Mouse (Mus musculus) hematopoietic stem cell, adult 5-6 weeks (primary cell): ENCODE measurements around the gene Flot1. TPM values are rescaled to one million over a fixed set of nuclear protein-coding genes. Genes with fewer than 3 reads are reported as not detected.

ENCODE experiments used
- ATAC-seq, 2 experiments: fragments of 125-278 bp in 1 of 2; replicated peaks in 1 of 2; 2 replicates each; pipeline ENCODE4 v1.8.0; 2016 to 2017; ENCODE audit warnings: inconsistent platforms in 2 of 2, mild to moderate bottlenecking in 2 of 2, moderate number of reproducible peaks in 2 of 2, low read depth in 1 of 2, moderate TSS enrichment in 1 of 2; ENCODE audit not compliant: low FRiP score in 2 of 2, poor library complexity in 2 of 2, severe bottlenecking in 2 of 2, insufficient read depth in 1 of 2, low TSS enrichment in 1 of 2
- total RNA-seq: library from RNA; stranded (forward); fragments of 172-1452, 232-1000 nt; gene quantifications from 2 replicates; pipeline ENCODE4 v1.2.3, GENCODE M21; 2017

Flot1 gene
- total RNA-seq = 134 and 140 TPM in 2 replicates

DNA sequence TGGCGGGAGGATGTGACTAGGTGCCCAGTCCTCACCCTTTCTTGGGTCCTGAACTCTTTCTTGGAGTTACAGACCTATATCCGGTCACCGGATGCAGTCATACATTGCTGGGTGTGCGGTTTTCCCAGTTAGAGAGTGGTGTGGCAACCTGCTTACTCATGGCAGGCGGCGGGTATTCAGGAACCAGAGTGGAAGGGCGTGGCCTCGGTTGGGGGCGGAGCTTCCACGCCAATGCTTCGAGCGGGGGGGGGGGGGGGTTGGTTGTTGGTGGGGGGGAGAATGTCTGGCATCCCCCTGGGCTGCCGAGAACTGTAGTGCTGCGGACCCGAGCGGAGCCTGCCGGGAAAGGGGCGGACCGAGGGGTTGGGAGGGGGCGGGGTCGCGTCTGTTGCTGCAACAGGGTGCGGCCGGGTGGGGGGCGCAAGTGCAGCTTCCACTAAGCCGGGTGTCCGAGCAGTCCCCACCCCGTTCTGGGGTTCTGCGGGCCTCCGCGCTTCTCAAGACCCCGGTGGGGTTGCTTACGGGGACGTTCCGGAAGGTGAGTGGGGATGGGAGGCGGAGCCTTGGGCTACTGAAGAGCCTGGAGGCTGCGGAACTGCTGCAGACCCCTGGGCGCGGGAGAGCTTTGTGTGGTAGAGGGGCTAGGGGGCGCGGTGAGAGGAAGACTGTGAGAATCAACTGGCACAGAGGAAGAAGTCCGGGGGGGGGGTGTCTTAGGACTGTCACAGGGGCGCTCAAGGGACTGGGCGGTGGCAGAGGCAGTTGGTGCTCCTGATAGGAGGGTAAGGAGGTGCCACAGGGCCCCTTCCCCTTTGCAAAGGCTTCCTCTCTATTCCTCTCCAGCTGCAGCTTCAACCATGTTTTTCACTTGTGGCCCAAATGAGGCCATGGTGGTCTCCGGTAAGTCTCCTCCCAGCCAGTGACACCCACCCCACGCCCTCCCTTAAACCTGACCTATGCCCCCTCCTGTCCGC, at the start of gene Flot1:
Gene Flot1 (plus strand): TSS at position 267 of the 974 bp plus-strand sequence.
- ATAC-seq = peak; percentile 56 to 66

DNA sequence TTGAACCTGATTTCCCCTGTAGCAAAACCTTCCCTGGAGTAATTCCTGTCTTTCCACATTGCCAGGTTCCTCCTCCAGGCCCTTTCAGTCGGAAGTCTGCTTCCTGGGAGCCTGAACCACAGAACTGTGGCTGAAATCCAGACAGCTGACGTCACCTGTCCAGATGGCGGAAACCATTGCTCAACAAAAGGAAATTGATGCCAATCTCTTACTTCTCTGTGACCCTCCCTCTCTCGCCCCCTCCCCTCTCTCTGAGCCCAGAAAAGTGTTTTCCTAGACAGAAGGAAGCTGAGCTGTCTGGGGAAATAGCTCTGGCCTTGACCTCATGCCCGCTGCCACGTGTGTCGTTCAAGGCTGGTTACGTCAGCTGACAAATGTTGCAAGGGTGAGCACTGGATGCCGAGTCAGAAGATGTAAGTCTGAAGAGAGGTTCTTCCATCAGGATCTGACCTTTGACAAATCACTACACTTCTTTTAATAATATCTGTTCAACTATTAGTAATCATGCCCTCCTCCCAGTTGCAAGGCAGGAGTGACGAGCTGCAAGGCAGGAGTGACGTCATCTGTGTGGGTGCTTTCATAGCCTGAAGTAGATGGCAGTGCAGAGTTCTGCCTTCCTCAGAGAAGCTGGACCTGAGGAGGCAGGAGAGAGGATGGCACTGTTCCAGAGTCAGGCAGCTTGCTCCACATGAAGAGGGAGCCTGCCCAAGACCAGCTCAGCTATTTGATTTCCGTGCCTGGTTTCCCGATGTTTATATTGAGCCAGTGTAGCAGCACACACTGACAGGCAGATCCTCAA, 46.0 kb upstream of the Flot1 start:
- ATAC-seq = peak; percentile 28 to 81; a peak in 3 of 4 replicates

DNA sequence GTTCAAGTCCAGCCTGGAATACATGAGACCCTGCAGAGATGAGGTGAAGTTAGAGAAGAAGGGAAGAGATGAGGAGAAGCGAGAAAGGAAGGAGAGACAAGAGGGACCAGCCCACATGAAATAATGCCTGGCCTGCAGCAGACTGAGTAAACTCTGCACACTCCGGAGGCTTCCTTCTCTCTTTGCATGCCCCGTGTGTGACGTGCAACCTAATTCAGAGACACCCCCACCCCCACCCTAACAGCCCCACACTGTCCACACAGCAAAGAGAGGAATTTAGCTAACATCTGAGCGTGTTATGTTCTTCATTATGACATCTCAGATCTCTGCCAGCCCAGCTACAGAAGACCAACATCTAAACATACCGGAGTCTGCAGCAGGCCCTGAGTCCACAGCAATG, 44.1 kb upstream of the Flot1 start:
- no peak for ATAC-seq

DNA sequence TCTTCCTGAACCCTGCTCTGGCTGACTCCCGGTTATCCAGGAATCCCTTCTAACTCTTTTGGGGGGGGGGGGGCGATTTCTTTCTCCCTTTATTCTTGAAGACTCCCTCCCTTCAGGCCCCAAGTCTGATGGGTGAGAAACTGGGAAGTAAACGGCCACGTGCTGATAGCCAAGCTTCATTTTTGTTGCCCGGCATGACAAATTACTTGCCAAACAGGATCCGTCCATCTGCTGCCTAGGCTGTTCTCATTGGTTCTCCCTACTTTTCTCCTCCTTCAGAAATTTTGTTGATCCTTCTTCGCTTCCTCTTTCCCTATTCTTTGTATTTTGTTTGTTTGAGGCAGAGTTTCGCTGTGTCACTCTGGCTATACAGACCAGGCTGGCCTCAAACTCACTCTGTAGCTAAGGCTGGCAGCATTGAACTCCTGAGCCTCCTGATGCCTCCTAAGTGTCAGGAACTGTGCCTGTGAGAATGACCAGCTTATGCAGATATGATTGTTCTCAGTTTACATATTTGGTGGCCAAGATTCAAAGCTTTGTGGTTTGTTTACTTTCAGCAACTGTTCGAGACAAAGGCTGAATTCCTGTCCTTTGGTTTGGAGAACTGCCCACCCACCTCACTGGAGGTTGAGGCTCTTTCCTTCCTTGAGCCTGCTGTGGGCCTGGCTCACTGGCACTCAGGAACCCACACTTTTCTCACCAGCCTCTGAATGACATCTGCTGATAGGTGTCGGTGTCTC, 43.4 kb upstream of the Flot1 start:
- no peak; a peak in 1 of 4 replicates for ATAC-seq

DNA sequence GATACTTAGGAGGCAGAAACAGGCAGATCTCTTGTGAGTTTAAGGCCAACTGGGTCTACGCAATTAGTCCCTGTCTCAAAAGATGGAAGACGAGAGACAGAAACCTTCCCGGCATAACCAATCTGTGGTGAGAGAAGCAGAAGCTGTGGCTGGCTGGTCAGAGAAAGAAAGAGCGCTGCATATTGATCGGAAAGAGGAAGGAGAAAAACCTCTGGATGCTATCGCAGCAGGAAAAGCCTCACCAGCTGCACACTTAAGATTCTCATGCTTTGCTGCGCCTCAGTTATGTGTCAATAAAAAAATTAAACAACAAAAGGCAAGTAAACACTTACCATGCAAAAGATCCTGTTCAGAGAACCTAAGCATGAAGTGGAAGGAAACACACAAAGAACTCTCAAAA, 42.7 kb upstream of the Flot1 start:
- peak; percentile 54 to 59 for ATAC-seq

DNA sequence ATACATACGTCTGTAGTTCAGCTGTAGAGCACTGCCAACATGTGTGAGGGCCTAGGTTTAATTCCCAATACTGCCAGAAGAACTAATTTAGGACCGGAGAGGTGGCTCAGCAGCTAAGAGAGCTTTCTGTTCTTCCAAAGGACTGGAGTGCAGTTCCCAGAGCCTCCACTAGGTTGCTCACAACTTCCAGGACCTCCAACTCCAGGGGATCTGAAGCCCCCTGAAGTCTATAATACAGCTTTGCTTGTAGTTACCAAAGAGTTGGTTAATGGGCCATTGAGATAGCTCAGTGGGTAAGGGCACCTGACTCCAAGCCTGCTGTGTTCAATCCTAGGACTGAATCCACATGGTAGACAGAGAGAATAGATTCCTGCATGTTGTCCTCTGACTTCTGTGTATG, 40.6 kb upstream of the Flot1 start:
- ATAC-seq = 0 out of 4 replicates have a peak, but pooled peaks of 1 of the 2 experiments have one; percentile 34

DNA sequence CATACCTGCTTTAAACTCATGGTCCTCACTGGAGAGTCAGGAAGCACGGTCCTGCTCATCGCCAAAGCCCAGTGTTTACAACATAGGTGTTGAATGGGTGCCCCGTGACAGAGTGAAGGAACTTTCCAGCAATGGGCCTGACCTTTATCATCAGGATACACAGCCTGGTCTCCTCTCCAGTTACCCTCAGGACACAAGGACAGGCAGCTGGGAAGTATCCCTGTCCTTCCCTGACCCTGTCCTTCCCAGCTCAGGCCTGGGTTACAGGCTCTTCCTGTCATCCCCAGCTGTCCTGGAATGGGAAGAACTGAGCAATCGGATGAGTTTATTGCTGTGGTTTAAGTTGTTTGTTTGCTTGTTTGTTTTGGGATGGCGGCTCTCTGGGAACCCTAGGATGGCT, 40.1 kb upstream of the Flot1 start:
- ATAC-seq = no peak

DNA sequence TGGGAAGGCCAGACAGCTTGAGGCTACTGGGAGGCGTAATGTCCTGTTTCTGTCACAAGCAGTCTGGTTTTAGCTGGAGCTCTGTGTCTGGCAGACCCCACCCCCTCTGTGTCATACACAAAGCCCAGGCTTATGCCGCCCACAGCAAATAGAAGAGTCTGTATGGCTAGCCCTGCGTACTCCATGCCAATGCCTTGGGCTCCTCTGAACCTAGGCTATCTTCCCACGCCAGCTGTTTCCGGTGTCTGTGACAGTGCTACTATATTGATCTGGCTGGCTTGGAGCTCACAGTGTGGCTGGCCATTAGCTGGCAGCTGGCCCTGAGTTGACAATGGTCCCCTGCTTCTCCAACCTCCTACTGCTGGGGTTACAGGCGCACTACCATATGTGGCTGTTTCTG, 39.1 kb upstream of the Flot1 start:
- ATAC-seq = peak in 1 of 2 experiments; percentile 17; a peak in 1 of 4 replicates

DNA sequence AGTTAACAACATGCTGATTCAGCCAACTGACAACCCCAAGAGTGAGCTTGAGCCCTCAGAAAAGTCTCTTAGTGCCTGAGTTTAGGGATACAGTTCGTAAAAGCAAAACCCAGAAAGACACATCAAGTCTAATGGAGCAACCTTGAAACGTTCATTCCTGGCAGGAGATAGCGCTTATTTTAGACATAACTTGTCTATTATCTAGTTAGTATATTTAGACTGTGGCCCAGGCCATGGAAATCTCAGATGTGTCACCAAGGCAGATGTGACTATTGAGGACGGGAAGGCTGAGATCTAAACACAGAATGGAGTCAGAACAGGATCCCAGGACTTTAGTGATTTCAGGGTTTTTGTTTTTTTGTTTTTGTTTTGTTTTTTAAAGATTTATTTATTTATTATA, 37.9 kb upstream of the Flot1 start:
- no peak for ATAC-seq

DNA sequence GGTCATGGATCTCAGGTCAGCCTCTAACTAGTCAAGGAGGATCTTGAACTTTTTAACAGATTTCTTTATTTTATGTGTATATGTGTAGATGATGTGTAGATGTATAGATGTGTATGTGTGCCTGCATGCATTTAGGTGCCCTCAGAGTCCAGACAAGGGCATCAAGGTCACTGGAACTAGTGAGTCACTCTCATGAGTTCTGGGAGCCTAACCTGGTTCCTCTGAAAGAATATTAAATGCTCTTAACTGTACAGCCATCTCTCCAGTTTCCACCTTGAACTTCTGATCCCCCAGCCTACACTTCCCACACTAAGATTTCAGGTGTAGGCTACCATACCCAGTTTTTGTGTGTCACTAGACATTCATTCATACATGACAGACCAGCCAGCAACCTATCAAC, 35.5 kb upstream of the Flot1 start:
- no peak for ATAC-seq

DNA sequence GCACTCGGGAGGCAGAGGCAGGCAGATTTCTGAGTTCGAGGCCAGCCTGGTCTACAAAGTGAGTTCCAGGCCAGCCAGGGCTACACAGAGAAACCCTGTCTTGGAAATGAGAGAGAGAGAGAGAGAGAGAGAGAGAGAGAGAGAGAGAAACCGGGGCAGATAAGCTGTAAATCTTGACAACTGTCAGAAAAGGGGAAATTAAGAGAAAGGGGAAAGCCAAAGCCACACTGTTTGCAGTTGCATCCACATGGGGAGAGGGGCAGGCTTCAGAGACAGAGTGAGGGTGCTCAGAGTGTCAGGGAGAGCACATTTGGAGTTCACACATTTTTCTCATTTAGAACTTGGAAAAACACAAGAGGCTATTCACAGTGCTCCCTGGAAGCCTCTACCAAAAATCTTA, 35.0 kb upstream of the Flot1 start:
- ATAC-seq = peak; percentile 75 to 77

DNA sequence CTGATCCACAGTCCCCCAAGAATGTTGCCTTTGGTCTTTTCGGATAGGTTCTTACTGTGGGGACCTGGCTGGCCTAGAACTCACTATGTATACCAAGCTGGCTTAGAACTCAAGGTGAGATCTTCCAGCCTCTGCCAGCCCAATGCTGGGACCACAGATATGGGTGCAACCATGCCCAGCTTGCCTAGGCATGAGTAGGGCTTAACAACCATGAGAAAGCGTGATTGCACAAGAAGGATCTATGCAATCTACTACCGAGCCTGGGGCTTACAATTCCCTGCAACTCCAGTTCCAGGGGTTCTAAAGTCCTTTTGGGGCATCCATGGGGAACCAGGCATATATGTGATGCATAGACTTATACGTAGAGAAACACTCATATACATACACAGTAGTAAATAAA, 32.1 kb upstream of the Flot1 start:
- no peak for ATAC-seq

DNA sequence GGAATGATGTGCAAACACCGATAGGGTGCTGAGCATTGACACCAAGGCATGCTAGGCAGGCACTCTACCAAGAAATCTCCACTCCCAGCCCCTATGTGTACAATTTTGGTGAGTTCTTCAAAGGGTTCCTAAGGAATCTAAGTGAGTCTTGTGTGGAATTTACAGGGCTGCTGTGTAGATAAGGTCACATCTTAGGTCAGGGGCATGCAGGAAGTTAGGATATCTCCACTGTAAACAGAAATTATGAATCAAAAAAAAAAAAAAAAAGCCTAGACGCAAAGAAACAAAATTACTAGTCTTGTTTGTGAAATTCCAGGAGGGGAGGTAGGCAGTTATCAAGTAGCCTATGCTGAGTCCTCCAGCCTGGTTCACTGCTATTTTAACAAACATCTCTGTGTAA, 30.2 kb upstream of the Flot1 start:
- no peak for ATAC-seq

DNA sequence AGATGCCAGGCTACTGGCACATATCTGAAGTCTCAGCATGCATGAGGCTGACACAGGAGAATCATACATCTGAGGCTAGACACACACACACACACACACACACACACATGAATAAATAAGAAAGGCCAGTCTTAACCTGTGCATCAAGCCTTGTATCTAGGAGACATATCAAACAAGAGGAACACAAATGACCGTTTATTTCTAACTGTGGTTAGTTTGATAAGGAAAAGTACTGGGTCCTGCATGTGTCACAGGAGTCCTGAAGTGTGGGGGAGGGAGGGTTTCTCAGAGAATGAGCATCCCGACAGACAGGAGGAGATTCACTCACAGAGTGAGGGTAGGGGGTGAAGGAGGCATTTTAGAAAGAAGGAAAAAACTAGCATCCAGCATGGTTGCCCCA, 27.9 kb upstream of the Flot1 start:
- ATAC-seq = no peak

DNA sequence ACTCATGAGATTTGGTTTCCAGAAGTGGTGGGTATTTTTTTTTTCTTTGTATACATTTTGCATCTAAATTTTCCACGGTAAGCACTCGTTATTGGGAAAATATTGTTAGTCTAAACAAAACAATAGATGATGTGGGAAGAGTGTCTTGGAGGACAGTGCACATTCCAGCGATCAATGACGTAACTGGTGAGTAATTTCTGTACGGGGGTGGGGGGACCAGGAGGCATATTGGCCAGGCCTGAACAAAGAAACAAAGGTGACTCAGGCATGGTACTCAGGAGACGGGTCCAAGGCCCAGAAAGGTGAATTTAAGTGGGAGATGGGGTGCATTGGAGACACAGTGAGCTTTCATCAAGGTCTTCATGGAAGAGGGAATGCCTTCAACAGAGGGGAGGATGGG, 27.4 kb upstream of the Flot1 start:
- ATAC-seq = no peak

DNA sequence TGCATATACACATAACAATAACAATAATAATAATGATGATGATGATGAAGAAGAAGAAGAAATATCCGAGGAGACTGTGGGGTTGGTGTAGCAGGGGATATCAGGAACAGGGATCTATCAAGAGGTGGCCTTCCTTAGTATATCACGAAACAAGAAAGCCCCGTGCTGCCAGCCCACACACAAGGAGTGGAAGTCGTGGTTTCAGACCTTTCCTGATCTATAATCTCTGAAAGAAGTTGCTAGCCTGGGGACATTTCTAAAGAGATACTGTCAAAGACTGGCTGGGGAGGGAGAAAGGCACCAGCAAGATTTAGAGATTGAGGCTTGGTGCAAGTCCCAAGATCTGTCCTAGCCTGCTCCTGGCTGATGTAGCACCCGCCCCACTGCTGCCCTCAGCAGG, 26.2 kb upstream of the Flot1 start:
- ATAC-seq = no peak

DNA sequence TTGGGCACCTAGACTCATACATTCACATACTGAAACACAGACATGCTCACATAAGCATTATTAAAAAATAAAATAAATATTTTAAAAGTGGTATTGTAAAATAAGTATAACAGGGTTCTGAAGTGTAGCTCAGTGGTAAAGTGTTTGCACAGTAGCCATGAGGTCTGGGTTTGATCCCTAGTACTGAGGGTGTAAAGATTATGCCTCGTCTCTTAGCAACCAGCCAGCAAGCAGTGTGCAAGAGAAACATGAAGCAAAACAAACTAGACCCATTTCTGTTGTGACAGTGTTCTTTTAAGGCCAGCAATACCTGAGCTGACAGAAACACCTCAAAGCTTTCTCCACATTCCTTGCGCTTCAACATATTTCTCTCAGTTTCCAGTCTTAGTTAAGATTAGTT, 22.1 kb upstream of the Flot1 start:
- ATAC-seq = no peak

DNA sequence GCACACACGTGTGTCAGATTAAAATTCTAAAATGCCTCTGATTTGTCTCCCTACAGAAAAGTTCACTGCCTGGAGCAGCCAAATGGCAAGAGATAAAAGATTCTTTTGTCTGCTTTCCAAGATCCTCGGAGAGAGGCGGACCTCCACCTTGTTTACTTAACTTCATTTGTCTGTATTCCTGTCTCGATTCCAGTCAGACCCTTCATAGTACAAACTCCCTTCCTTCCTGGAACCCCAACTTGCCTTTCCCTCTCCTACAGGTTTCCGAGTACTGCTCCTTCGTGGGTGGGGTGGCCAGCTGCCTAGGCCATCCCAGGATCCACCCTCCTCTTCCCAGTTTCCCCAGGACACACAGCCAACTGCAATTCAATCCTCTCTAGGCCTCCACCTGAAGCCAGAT, 20.0 kb upstream of the Flot1 start:
- ATAC-seq = no peak
